Mouse (Mus musculus) retina, adult 2 months (tissue): ENCODE measurements around the gene Olfr549.

ENCODE experiments used
- DNase-seq: peaks from one replicate; pipeline ENCODE4 v3.0.0-alpha.2; 2012; ENCODE audit warnings: low read depth, low spot score

The Olfr549 gene

DNA sequence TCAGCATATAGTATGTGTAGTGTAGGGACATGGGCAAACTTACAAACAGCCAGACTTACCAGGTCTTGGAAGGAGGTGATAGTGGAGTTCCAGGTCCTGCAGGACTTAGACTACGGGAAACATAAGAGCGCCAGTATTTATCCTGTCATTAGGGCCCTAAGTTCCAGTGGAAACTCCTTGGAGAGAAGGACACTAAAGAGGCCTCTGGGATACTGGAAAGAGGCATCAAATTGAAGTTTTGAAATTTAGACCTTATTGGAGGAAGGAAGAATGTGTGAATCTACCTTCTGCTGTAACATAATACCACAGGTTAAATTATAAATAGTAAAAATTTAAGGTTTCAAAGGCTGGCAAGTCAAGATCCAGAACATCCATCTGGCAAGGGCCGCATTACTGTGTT lies 42.1 kb downstream of the Olfr549 start, which contains the start of gene Olfr551:
Gene Olfr551, minus strand, starts transcription at position 101 of the 400 bp plus-strand sequence.
- no peak for DNase-seq

GRCm38 (mm10) chr7:102597378-102598031 lies 47.8 kb downstream of the Olfr549 start, which contains the start of gene Olfr552:
Gene Olfr552, plus strand, starts transcription at chr7:102597770.
- DNase-seq, result no peak
